Mouse (Mus musculus) splenic B cell, adult 2 months (primary cell): ENCODE data around the gene Ubtd1.
A peak's percentile ranks its signal among the peaks of the same experiment; 100 is the strongest.

Experiments used
- DNase-seq: peaks from one replicate; pipeline ENCODE4 v3.0.0-alpha.2; 2011; ENCODE audit warnings: low read depth, low spot score
- H3K27me3 ChIP-seq: 2 replicates; pipeline ENCODE4 v1.6.1; 2012; ENCODE audit warnings: mild to moderate bottlenecking, low read length, moderate library complexity, mixed read lengths; ENCODE audit not compliant: control insufficient read depth, poor library complexity, insufficient read depth, severe bottlenecking
- H3K36me3 ChIP-seq: 2 replicates; pipeline ENCODE4 v1.6.1; 2012; ENCODE audit warnings: mild to moderate bottlenecking, low read length, moderate library complexity, mixed read lengths; ENCODE audit not compliant: control insufficient read depth, poor library complexity, insufficient read depth, severe bottlenecking

Gene Ubtd1

GRCm38 (mm10) chr19:42021681-42022541 lies 40.3 kb downstream of the Ubtd1 start:
- no peaks in the 10 kb centered on the region for H3K36me3 ChIP-seq
- no peaks in the 10 kb centered on the region for H3K27me3 ChIP-seq
- DNase-seq, result no peak

GRCm38 (mm10) chr19:42022542-42022848 lies 40.9 kb downstream of the Ubtd1 start:
- H3K36me3 ChIP-seq, result no peaks in the 10 kb centered on the region
- no peaks in the 10 kb centered on the region for H3K27me3 ChIP-seq
- no peak for DNase-seq

GRCm38 (mm10) chr19:42026158-42026557 lies 44.6 kb downstream of the Ubtd1 start:
- peak; percentile 79 for DNase-seq
- Histone ChIP-seq H3K36me3 (no peaks in the 10 kb centered on the region), H3K27me3 (no peaks in the 10 kb centered on the region)

- Histone ChIP-seq H3K36me3 (peaks cover 2% of the 10 kb centered on the region; the same call in 1 of the 2 replicates), H3K27me3 (no peaks in the 10 kb centered on the region)
- no peak for DNase-seq
These were observed 49.5 kb downstream of the Ubtd1 start for GRCm38 (mm10) chr19:42031112-42031511.

- no peaks in the 10 kb centered on the region for H3K27me3 ChIP-seq
- DNase-seq, result no peak
- peaks cover 2% of the 10 kb centered on the region; the same call in 1 of the 2 replicates for H3K36me3 ChIP-seq
These were observed 52.0 kb downstream of the Ubtd1 start for GRCm38 (mm10) chr19:42033611-42034010.

GRCm38 (mm10) chr19:42034146-42034775 lies 52.7 kb downstream of the Ubtd1 start:
- DNase-seq, result no peak
- H3K27me3 ChIP-seq, result no peaks in the 10 kb centered on the region
- peaks cover 2% of the 10 kb centered on the region; the same call in 1 of the 2 replicates for H3K36me3 ChIP-seq

- no peak for DNase-seq
- H3K36me3 ChIP-seq, result peaks cover 2% of the 10 kb centered on the region; the same call in 1 of the 2 replicates
- no peaks in the 10 kb centered on the region for H3K27me3 ChIP-seq
These were observed 53.4 kb downstream of the Ubtd1 start for GRCm38 (mm10) chr19:42034881-42035455.

GRCm38 (mm10) chr19:42035456-42036248 lies 54.1 kb downstream of the Ubtd1 start, which contains the start of gene Ankrd2:
Gene Ankrd2, plus strand, starts transcription at chr19:42036000.
- Histone ChIP-seq H3K27me3 (no peaks in the 10 kb centered on the region), H3K36me3 (peaks cover 2% of the 10 kb centered on the region; the same call in 1 of the 2 replicates)
- DNase-seq, result peak; percentile 79

GRCm38 (mm10) chr19:42036357-42036756 lies 54.8 kb downstream of the Ubtd1 start:
- Histone ChIP-seq H3K36me3 (peaks cover 2% of the 10 kb centered on the region; the same call in 1 of the 2 replicates), H3K27me3 (no peaks in the 10 kb centered on the region)
- no peak for DNase-seq

- Histone ChIP-seq H3K27me3 (no peaks in the 10 kb centered on the region), H3K36me3 (no peaks in the 10 kb centered on the region; the same call in 1 of the 2 replicates)
- no peak for DNase-seq
These were observed 55.7 kb downstream of the Ubtd1 start for GRCm38 (mm10) chr19:42037167-42037702.

- DNase-seq, result no peak
- Histone ChIP-seq H3K27me3 (no peaks in the 10 kb centered on the region), H3K36me3 (no peaks in the 10 kb centered on the region; the same call in 1 of the 2 replicates)
These were observed 56.7 kb downstream of the Ubtd1 start for GRCm38 (mm10) chr19:42038310-42038709.

GRCm38 (mm10) chr19:42043988-42044387 lies 62.4 kb downstream of the Ubtd1 start:
- no peak for DNase-seq
- Histone ChIP-seq H3K36me3 (no peaks in the 10 kb centered on the region), H3K27me3 (no peaks in the 10 kb centered on the region)

- peak; percentile 61 for DNase-seq
- no peaks in the 10 kb centered on the region for H3K27me3 ChIP-seq
- H3K36me3 ChIP-seq, result no peaks in the 10 kb centered on the region
These were observed 63.9 kb downstream of the Ubtd1 start, which contains the start of gene Hoga1 for GRCm38 (mm10) chr19:42045269-42046102. Gene Hoga1, plus strand, starts transcription at chr19:42045610.
